Mouse (Mus musculus): ENCODE measurements at regions not wholly inside any gene's neighbourhood (a gene's known extent, or its start where the extent isn't known, plus 50 kb on each side); places are given as distances from the start of the nearest gene placed in this dataset.

DNA sequence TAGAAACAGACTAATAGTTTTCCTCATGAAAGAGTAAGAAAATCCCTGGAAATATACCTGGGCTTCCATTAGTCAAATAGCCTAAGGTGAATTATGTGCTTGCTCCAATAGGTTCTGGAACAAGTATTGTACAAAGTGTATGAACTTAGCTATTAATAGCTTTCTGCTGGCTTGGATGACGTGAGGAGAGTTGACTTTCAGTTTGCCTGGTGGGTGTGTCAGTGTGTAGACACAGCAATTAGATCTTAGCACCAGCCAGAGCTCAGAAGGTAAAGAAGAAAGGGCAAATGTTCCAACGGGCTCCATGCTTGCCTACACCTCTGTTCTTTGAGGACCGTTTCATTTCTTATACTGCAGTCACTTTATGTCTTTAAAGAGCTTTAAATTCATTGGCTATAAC lies 654.8 kb upstream of the Mef2c start:
- H3K4me1 ChIP-seq (ENCODE audit: control insufficient read depth, insufficient read depth, insufficient read length): no peaks in the 10 kb centered on the region
- WGBS: 65% methylated on average over 3 of the region's 3 CpGs
- TF ChIP-seq CTCF (IDR thresholded peaks at IDR 0.05; ENCODE audit: extremely low read depth, insufficient read depth, insufficient read length, insufficient replicate concordance) (no peak), POLR2A (IDR thresholded peaks at IDR 0.05; ENCODE audit: low read depth, low read length) (no peak)
- H3K27me3 ChIP-seq (ENCODE audit: control insufficient read depth, insufficient read depth, low read length): no peaks in the 10 kb centered on the region
- no peak overlapping the region for H3K4me3 ChIP-seq (ENCODE audit: extremely low read depth, insufficient read depth, insufficient read length)
- no peaks in the 10 kb centered on the region for H3K36me3 ChIP-seq (ENCODE audit: control insufficient read depth, insufficient read depth, low read length)
- no peak for DNase-seq (ENCODE audit: low read depth in 1 of 2, low spot score in 2 of 2)
- no peak overlapping the region for H3K27ac ChIP-seq (ENCODE audit: insufficient read depth, low read length)

GRCm38 (mm10) chr13:82869869-82870268 lies 634.0 kb upstream of the Mef2c start:
- Histone ChIP-seq H3K36me3 (ENCODE audit: control insufficient read depth, insufficient read depth, low read length) (no peaks in the 10 kb centered on the region), H3K27me3 (ENCODE audit: control insufficient read depth, insufficient read depth, low read length) (no peaks in the 10 kb centered on the region), H3K27ac (ENCODE audit: insufficient read depth, low read length) (no peak overlapping the region), H3K4me1 (ENCODE audit: control insufficient read depth, insufficient read depth, insufficient read length) (no peaks in the 10 kb centered on the region; the same call in 1 of the 2 replicates), H3K4me3 (ENCODE audit: extremely low read depth, insufficient read depth, insufficient read length) (no peak overlapping the region)
- TF ChIP-seq POLR2A (IDR thresholded peaks at IDR 0.05; ENCODE audit: low read depth, low read length) (no peak), CTCF (IDR thresholded peaks at IDR 0.05; ENCODE audit: extremely low read depth, insufficient read depth, insufficient read length, insufficient replicate concordance) (no peak)
- no peak for DNase-seq (ENCODE audit: low read depth in 1 of 2, low spot score in 2 of 2)

- Histone ChIP-seq H3K36me3 (ENCODE audit: control insufficient read depth, insufficient read depth, low read length) (no peaks in the 10 kb centered on the region), H3K4me1 (ENCODE audit: control insufficient read depth, insufficient read depth, insufficient read length) (no peaks in the 10 kb centered on the region; the same call in 1 of the 2 replicates), H3K4me3 (ENCODE audit: extremely low read depth, insufficient read depth, insufficient read length) (no peak overlapping the region), H3K27ac (ENCODE audit: insufficient read depth, low read length) (no peak overlapping the region), H3K27me3 (ENCODE audit: control insufficient read depth, insufficient read depth, low read length) (no peaks in the 10 kb centered on the region)
- 94% methylated on average over 1 of the region's 1 CpGs for WGBS
- no peak for DNase-seq (ENCODE audit: low read depth in 1 of 2, low spot score in 2 of 2)
- TF ChIP-seq CTCF (IDR thresholded peaks at IDR 0.05; ENCODE audit: extremely low read depth, insufficient read depth, insufficient read length, insufficient replicate concordance) (no peak), POLR2A (IDR thresholded peaks at IDR 0.05; ENCODE audit: low read depth, low read length) (no peak)
Measured at GRCm38 (mm10) chr13:82874091-82874490, 629.7 kb upstream of the Mef2c start.

GRCm38 (mm10) chr13:82883368-82883767 lies 620.5 kb upstream of the Mef2c start:
- Histone ChIP-seq H3K36me3 (ENCODE audit: control insufficient read depth, insufficient read depth, low read length) (no peaks in the 10 kb centered on the region), H3K27ac (ENCODE audit: insufficient read depth, low read length) (no peak overlapping the region), H3K4me1 (ENCODE audit: control insufficient read depth, insufficient read depth, insufficient read length) (no peaks in the 10 kb centered on the region), H3K4me3 (ENCODE audit: extremely low read depth, insufficient read depth, insufficient read length) (no peak overlapping the region), H3K27me3 (ENCODE audit: control insufficient read depth, insufficient read depth, low read length) (no peaks in the 10 kb centered on the region)
- DNase-seq (ENCODE audit: low read depth in 1 of 2, low spot score in 2 of 2): no peak
- TF ChIP-seq POLR2A (IDR thresholded peaks at IDR 0.05; ENCODE audit: low read depth, low read length) (no peak), CTCF (IDR thresholded peaks at IDR 0.05; ENCODE audit: extremely low read depth, insufficient read depth, insufficient read length, insufficient replicate concordance) (no peak)

- TF ChIP-seq POLR2A (IDR thresholded peaks at IDR 0.05; ENCODE audit: low read depth, low read length) (no peak), CTCF (IDR thresholded peaks at IDR 0.05; ENCODE audit: extremely low read depth, insufficient read depth, insufficient read length, insufficient replicate concordance) (no peak)
- WGBS: 94% methylated on average over 1 of the region's 1 CpGs
Measured at GRCm38 (mm10) chr13:82888755-82889154, 615.1 kb upstream of the Mef2c start.

DNA sequence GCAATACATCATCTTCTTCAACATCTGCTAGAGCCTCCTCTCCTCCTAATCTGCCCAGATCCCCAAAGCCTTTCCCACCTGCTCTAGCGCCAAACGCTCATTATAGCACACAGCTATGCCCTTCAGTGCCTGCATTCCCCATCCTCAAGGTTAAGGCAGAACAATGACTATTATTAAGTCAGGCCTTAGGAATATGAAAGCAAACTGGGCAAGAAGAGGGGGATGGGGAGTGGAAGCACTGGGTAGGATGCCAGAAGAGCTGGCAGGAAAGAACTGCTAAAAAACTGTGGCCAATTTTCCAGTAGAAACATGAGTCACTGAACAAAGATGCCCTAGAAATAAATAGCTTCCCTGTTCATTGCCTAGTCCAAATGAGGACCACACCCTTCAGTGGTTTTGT lies 611.1 kb upstream of the Mef2c start:
- Histone ChIP-seq H3K36me3 (ENCODE audit: control insufficient read depth, insufficient read depth, low read length) (no peaks in the 10 kb centered on the region), H3K27me3 (ENCODE audit: control insufficient read depth, insufficient read depth, low read length) (no peaks in the 10 kb centered on the region), H3K4me3 (ENCODE audit: extremely low read depth, insufficient read depth, insufficient read length) (no peak overlapping the region), H3K4me1 (ENCODE audit: control insufficient read depth, insufficient read depth, insufficient read length) (peaks cover 10% of the 10 kb centered on the region), H3K27ac (ENCODE audit: insufficient read depth, low read length) (no peak overlapping the region; the same call in 1 of the 2 replicates)
- DNase-seq (ENCODE audit: low read depth in 1 of 2, low spot score in 2 of 2): no peak
- 87% methylated on average over 2 of the region's 2 CpGs for WGBS
- TF ChIP-seq CTCF (IDR thresholded peaks at IDR 0.05; ENCODE audit: extremely low read depth, insufficient read depth, insufficient read length, insufficient replicate concordance) (no peak), POLR2A (IDR thresholded peaks at IDR 0.05; ENCODE audit: low read depth, low read length) (no peak)

More at GRCm38 (mm10) chr13:82888755-82889154, 615.1 kb upstream of the Mef2c start:
- no peaks in the 10 kb centered on the region for H3K27me3 ChIP-seq (ENCODE audit: control insufficient read depth, insufficient read depth, low read length)
- no peak overlapping the region for H3K4me3 ChIP-seq (ENCODE audit: extremely low read depth, insufficient read depth, insufficient read length)
- no peaks in the 10 kb centered on the region for H3K36me3 ChIP-seq (ENCODE audit: control insufficient read depth, insufficient read depth, low read length)
- peaks cover 10% of the 10 kb centered on the region for H3K4me1 ChIP-seq (ENCODE audit: control insufficient read depth, insufficient read depth, insufficient read length)
- DNase-seq (ENCODE audit: low read depth in 1 of 2, low spot score in 2 of 2): no peak
- no peak overlapping the region for H3K27ac ChIP-seq (ENCODE audit: insufficient read depth, low read length)

- 12% methylated on average over 4 of the region's 4 CpGs for WGBS
- no peak for TF ChIP-seq CTCF (IDR thresholded peaks at IDR 0.05; ENCODE audit: extremely low read depth, insufficient read depth, insufficient read length, insufficient replicate concordance)
- no peak for TF ChIP-seq POLR2A (IDR thresholded peaks at IDR 0.05; ENCODE audit: low read depth, low read length)
- no peaks in the 10 kb centered on the region for H3K27me3 ChIP-seq (ENCODE audit: control insufficient read depth, insufficient read depth, low read length)
- peak in 1 of 2 experiments; percentile 56 for DNase-seq (ENCODE audit: low read depth in 1 of 2, low spot score in 2 of 2)
- no peak overlapping the region for H3K4me3 ChIP-seq (ENCODE audit: extremely low read depth, insufficient read depth, insufficient read length)
- no peaks in the 10 kb centered on the region for H3K36me3 ChIP-seq (ENCODE audit: control insufficient read depth, insufficient read depth, low read length)
- peak overlapping the region; percentile 46 for H3K27ac ChIP-seq (ENCODE audit: insufficient read depth, low read length)
- peaks cover 4% of the 10 kb centered on the region; the same call in 1 of the 2 replicates for H3K4me1 ChIP-seq (ENCODE audit: control insufficient read depth, insufficient read depth, insufficient read length)
Measured at GRCm38 (mm10) chr13:82899686-82900085, 604.1 kb upstream of the Mef2c start.

Data from spleen, adult 2 months (tissue).